Mouse (Mus musculus) bone marrow, adult 2 months (tissue): Measurements from ENCODE around the gene Stard9.

Experiments
- CTCF ChIP-seq: fragments of 200-500 bp; IDR thresholded peaks from 2 replicates; pipeline ENCODE4 v1.5.1; 2011; ENCODE audit warnings: low read length, control low read depth; ENCODE audit not compliant: control insufficient read depth, insufficient read depth
- POLR2A ChIP-seq: fragments of 200-500 bp; IDR thresholded peaks from 2 replicates; pipeline ENCODE4 v1.6.1; 2011; ENCODE audit warnings: low read depth, mild to moderate bottlenecking, control low read depth, low read length, borderline replicate concordance; ENCODE audit not compliant: control insufficient read depth

- no peak for TF ChIP-seq CTCF
- TF ChIP-seq POLR2A: no peak
Measured at GRCm38 (mm10) chr2:120713441-120713840, 84.5 kb downstream of the Stard9 start.
